Mouse (Mus musculus) MEL (cell line): ENCODE measurements around the gene Olfr279.
A peak's percentile ranks its signal among the peaks of the same experiment; 100 is the strongest.

Experiments
- CTCF ChIP-seq, 3 experiments: IDR thresholded peaks in 2 of 3; conservative IDR thresholded peaks in 1 of 3; 2 replicates each; pipeline ENCODE4 v1.5.1; 2011 to 2012; ENCODE audit warnings: low read length in 3 of 3, low read depth in 2 of 3, mild to moderate bottlenecking in 2 of 3, improper control_type of control experiment in 1 of 3, inconsistent platforms in 1 of 3, mixed read lengths in 1 of 3, moderate library complexity in 1 of 3; ENCODE audit not compliant: control insufficient read depth in 1 of 3, insufficient read depth in 1 of 3, poor library complexity in 1 of 3, severe bottlenecking in 1 of 3
- E2F4 ChIP-seq: IDR thresholded peaks from 2 replicates; pipeline ENCODE4 v1.6.1; 2011; ENCODE audit warnings: low read depth, low read length, improper control_type of control experiment, borderline replicate concordance
- GATA1 ChIP-seq: IDR thresholded peaks from 2 replicates; pipeline ENCODE4 v1.6.1; 2011; ENCODE audit warnings: low read depth, low read length, improper control_type of control experiment
- HCFC1 ChIP-seq: IDR thresholded peaks from 2 replicates; pipeline ENCODE4 v1.6.1; 2012; ENCODE audit warnings: low read depth, mild to moderate bottlenecking, inconsistent platforms, low read length, improper control_type of control experiment, moderate library complexity
- MAFK ChIP-seq: IDR thresholded peaks from 2 replicates; pipeline ENCODE4 v1.6.1; 2011; ENCODE audit warnings: low read depth, mild to moderate bottlenecking, low read length, improper control_type of control experiment, borderline replicate concordance
- NELFE ChIP-seq: IDR thresholded peaks from 2 replicates; pipeline ENCODE4 v1.6.1; 2011; ENCODE audit warnings: low read depth, low read length, improper control_type of control experiment
- POLR2A ChIP-seq, 2 experiments: IDR thresholded peaks; 2 replicates each; pipeline ENCODE4 v1.6.1; 2011 to 2012; ENCODE audit warnings: low read length in 2 of 2, mild to moderate bottlenecking in 2 of 2, control low read depth in 1 of 2, improper control_type of control experiment in 1 of 2, low read depth in 1 of 2, moderate library complexity in 1 of 2; ENCODE audit not compliant: control insufficient read depth in 1 of 2, insufficient read depth in 1 of 2, poor library complexity in 1 of 2
- POLR2AphosphoS2 ChIP-seq: IDR thresholded peaks from 2 replicates; pipeline ENCODE4 v1.6.1; 2011; ENCODE audit warnings: low read length, improper control_type of control experiment
- RCOR1 ChIP-seq: IDR thresholded peaks from 2 replicates; pipeline ENCODE4 v1.6.1; 2012; ENCODE audit warnings: low read depth, mild to moderate bottlenecking, inconsistent platforms, low read length, improper control_type of control experiment
- TBP ChIP-seq: IDR thresholded peaks from 2 replicates; pipeline ENCODE4 v1.8.0; 2011; ENCODE audit warnings: low read depth, low read length, improper control_type of control experiment
- TCF12 ChIP-seq: IDR thresholded peaks from 2 replicates; pipeline ENCODE4 v1.6.1; 2014; ENCODE audit warnings: low read depth, mild to moderate bottlenecking, inconsistent platforms, low read length, improper control_type of control experiment, moderate library complexity
- USF1 ChIP-seq: IDR thresholded peaks from 2 replicates; pipeline ENCODE4 v1.6.1; 2014; ENCODE audit warnings: low read depth, mild to moderate bottlenecking, inconsistent platforms, low read length, improper control_type of control experiment, moderate library complexity
- ZKSCAN1 ChIP-seq: IDR thresholded peaks from 2 replicates; pipeline ENCODE4 v1.6.1; 2012; ENCODE audit warnings: low read depth, mild to moderate bottlenecking, inconsistent platforms, low read length, improper control_type of control experiment, moderate library complexity
- ZNF384 ChIP-seq: IDR thresholded peaks from 2 replicates; pipeline ENCODE4 v1.6.1; 2012; ENCODE audit warnings: low read depth, mild to moderate bottlenecking, inconsistent platforms, low read length, improper control_type of control experiment

GRCm38 (mm10) chr15:98512799-98513321, 20.7 kb downstream of the Olfr279 start:
- TF ChIP-seq CTCF (IDR thresholded peaks at IDR 0.05 in 2 of 3, conservative IDR thresholded peaks at IDR 0.05 in 1 of 3; ENCODE audit: control insufficient read depth in 1 of 3, insufficient read depth in 1 of 3, low read depth in 2 of 3, low read length in 3 of 3, poor library complexity in 1 of 3, severe bottlenecking in 1 of 3) (no peak), USF1 (no peak), NELFE (no peak), MAFK (0 out of 2 replicates have a peak, but pooled peaks have one; percentile 18), POLR2A (IDR thresholded peaks at IDR 0.05; ENCODE audit: control insufficient read depth in 1 of 2, insufficient read depth in 1 of 2, low read depth in 1 of 2, low read length in 2 of 2, poor library complexity in 1 of 2) (no peak), TBP (no peak), GATA1 (no peak), HCFC1 (no peak), TCF12 (no peak), ZNF384 (peak; percentile 51), ZKSCAN1 (no peak), E2F4 (no peak), POLR2AphosphoS2 (no peak), RCOR1 (0 out of 2 replicates have a peak, but pooled peaks have one; percentile 21)
